Mouse (Mus musculus) forebrain, postnatal 0 days (tissue): ENCODE results near the gene Ipo11. TPM values are rescaled to one million over a fixed set of nuclear protein-coding genes. Genes with fewer than 3 reads are reported as not detected.
A peak's percentile ranks its signal among the peaks of the same experiment; 100 is the strongest.

Source experiments
- ATAC-seq: fragments of 200-750 bp; cut with Nextera tagmentation; 2 replicates; pipeline ENCODE4 v1.8.0; 2017; ENCODE audit warnings: mild to moderate bottlenecking, moderate library complexity
- DNase-seq: peaks from one replicate; pipeline ENCODE4 v3.0.0-alpha.2; 2015
- H3K27ac ChIP-seq: fragments of 300-500 bp; sonication (generic); 2 replicates; pipeline ENCODE4 v1.5.1; 2014; ENCODE audit warnings: low read depth, mild to moderate bottlenecking, antibody characterized with exemption, low read length, moderate library complexity, mixed read lengths
- H3K27me3 ChIP-seq: fragments of 300-500 bp; sonication (generic); 2 replicates; pipeline ENCODE4 v1.6.1; 2014; ENCODE audit warnings: mild to moderate bottlenecking, low read length, mixed read lengths; ENCODE audit not compliant: insufficient read depth
- H3K36me3 ChIP-seq: fragments of 300-500 bp; sonication (generic); 2 replicates; pipeline ENCODE4 v1.6.1; 2014; ENCODE audit warnings: mild to moderate bottlenecking, moderate library complexity; ENCODE audit not compliant: insufficient read depth
- H3K4me1 ChIP-seq: fragments of 300-500 bp; sonication (generic); 2 replicates; pipeline ENCODE4 v1.6.1; 2014; ENCODE audit warnings: antibody characterized with exemption; ENCODE audit not compliant: insufficient read depth
- H3K4me2 ChIP-seq: fragments of 300-500 bp; sonication (generic); 2 replicates; pipeline ENCODE4 v1.6.1; 2014; ENCODE audit warnings: low read depth, mild to moderate bottlenecking, moderate library complexity
- H3K4me3 ChIP-seq: fragments of 300-500 bp; sonication (generic); 2 replicates; pipeline ENCODE4 v1.5.1; 2014; ENCODE audit warnings: low read depth, low read length, mixed read lengths
- H3K9ac ChIP-seq: fragments of 300-500 bp; sonication (generic); 2 replicates; pipeline ENCODE4 v1.6.1; 2014; ENCODE audit warnings: mild to moderate bottlenecking
- H3K9me3 ChIP-seq: fragments of 300-500 bp; sonication (generic); 2 replicates; pipeline ENCODE4 v1.6.1; 2016; ENCODE audit warnings: low read length
- CTCF ChIP-seq: sonication (generic); IDR thresholded peaks from 2 replicates; pipeline ENCODE4 v1.5.1; 2016; ENCODE audit warnings: antibody characterized with exemption, control low read depth, low read depth
- WGBS: fragments of 180-500 bp; shearing (Covaris S2); extraction: QIAGEN DNeasy Blood & Tissue Kit; methylation state at CpG from one replicate; pipeline ENCODE4 v1.1.7; 2014; 5-methylcytosine and 5-hydroxymethylcytosine counted together
- polyA plus RNA-seq: library from polyadenylated mRNA; unstranded; fragments of >200 nt; fragmentation: Nextera tagmentation; extraction: Ambion mirVana; gene quantifications from 2 replicates; pipeline ENCODE4 v1.2.1, GENCODE M21; 2015
- total RNA-seq: library from RNA; depleted of rRNA; stranded (reverse); fragments of >200 nt; gene quantifications from 2 replicates; pipeline ENCODE4 v1.2.3, GENCODE M21; 2014

Ipo11 gene
- total and polyA plus RNA-seq, 2 experiments from 2014 or later = 27.5 to 55.5 TPM

DNA sequence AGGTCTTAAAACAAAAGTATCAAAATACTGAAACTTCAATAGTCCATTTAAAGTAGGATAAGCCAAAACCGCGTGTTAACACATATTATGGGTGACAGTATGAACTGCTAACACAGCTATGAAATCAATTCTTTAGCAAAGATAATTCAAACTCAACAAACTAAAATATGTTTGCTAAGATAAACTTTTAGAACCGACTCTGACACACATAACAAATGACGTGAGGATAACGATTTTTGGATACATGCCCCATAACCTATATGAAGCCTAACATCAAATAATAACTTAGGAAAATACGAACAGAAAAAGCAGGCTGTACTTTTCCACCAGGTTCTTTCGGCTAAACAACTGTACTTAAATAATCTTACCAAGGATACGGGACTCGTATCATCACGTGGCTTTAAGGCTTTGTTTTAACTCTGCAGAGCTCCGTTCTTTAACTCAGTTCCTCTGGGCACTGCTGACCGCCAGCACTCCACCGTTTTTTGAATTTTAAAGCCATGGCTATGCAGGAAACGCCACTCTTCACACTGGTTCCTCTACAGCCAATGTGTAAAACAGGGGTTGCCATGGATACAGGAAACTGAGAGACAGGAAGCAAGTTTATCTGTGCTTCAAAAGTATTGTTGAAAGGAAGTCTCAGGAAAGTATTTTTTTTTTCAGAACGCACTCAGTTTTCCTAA is 100.8 kb downstream of the Ipo11 start:
- WGBS = 67% methylated on average over 15 of the region's 15 CpGs
- peak; percentile 71 for ATAC-seq
- H3K4me2 ChIP-seq = no peak overlapping the region

DNA sequence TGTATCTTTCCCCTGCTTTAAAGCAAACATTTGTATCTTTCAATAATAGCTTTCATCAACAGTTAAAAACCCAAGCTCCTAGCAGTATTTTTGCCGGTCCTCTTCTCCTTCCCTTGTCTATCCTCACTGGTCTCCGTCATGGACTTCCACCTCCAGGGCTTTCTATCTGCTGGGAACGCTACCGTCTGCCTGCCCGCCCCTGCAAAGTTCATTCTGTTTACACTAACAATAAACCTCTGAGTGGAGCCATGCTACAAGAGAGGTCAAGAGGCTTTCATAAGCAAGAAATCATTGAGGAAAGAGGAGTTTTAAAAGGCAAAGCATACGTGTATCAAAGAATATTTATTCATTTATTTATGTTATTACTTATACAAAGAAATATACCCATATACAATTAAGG is 106.7 kb downstream of the Ipo11 start:
- H3K9ac ChIP-seq = no peak overlapping the region
- no peaks in the 10 kb centered on the region for H3K4me1 ChIP-seq
- no peak for TF ChIP-seq CTCF
- H3K27me3 ChIP-seq = no peaks in the 10 kb centered on the region
- H3K27ac ChIP-seq = no peak overlapping the region
- DNase-seq = no peak
- H3K4me3 ChIP-seq = no peak overlapping the region
- ATAC-seq = no peak
- 83% methylated on average over 6 of the region's 6 CpGs for WGBS
- no peaks in the 10 kb centered on the region for H3K36me3 ChIP-seq
- no peaks in the 10 kb centered on the region for H3K9me3 ChIP-seq
- no peak overlapping the region for H3K4me2 ChIP-seq

More for the DNA sequence above, 100.8 kb downstream of the Ipo11 start:
- Histone ChIP-seq H3K9me3 (no peaks in the 10 kb centered on the region), H3K27me3 (no peaks in the 10 kb centered on the region), H3K27ac (no peak overlapping the region), H3K4me3 (no peak overlapping the region), H3K4me1 (no peaks in the 10 kb centered on the region; the same call in 1 of the 2 replicates), H3K36me3 (no peaks in the 10 kb centered on the region), H3K9ac (no peak overlapping the region)
- DNase-seq = peak; percentile 3
- TF ChIP-seq CTCF = no peak

DNA sequence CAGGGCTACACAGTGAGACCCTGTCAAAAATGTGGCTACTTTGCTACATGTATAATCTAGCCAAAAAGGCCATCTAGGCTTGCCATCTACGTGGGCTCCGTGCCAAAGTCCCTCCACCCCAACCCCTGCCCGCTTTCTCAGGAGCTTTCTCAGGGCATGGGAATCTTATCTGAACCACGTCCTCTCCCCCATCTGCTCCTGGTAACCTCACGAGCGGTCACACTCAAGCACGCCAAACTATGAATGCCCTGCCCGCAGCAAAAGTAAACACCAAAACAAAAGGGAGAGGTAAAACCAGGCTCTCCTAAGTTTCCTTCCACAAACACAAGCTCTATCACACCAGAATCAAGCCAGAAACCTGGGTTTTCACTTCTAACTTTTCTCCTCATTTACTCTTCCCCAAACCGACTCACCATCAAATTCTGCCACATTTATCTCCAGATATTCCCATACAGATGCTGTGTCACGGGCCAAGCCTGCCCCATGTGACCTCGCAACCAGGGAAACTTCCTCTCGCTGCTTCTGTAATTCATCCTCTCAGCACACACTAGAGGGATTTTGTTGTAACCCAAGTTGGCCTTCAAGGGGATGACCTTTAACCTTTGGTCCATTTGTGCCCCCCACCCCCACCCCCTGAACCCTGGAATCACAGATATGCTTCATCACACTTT is 107.3 kb downstream of the Ipo11 start:
- H3K27me3 ChIP-seq = no peaks in the 10 kb centered on the region
- no peaks in the 10 kb centered on the region for H3K36me3 ChIP-seq
- H3K9ac ChIP-seq = no peak overlapping the region
- DNase-seq = no peak
- H3K27ac ChIP-seq = no peak overlapping the region
- H3K4me3 ChIP-seq = no peak overlapping the region
- H3K4me2 ChIP-seq = no peak overlapping the region
- WGBS = 94% methylated on average over 12 of the region's 12 CpGs
- no peak for TF ChIP-seq CTCF
- no peaks in the 10 kb centered on the region for H3K9me3 ChIP-seq
- H3K4me1 ChIP-seq = no peaks in the 10 kb centered on the region
- ATAC-seq = no peak

DNA sequence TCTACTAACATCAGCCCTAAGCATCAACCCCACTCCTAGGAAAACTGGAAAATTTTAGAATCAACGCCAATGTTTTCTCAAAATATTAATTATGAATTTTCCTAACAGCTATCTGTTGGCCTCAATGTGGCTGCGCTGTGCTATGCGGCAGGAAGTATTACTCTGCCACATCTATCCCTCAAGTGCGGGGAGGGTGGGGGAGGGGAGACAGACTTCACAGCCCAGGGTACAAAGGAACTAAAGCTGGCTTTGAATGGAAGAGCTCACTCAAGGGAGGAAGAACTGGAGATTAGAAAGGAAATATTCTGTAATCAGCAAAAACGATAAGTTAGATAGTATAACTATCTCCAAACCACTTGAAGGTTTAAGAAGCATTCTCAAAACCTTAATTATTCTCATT is 111.1 kb downstream of the Ipo11 start:
- ATAC-seq = no peak
- Histone ChIP-seq H3K4me3 (no peak overlapping the region), H3K27me3 (no peaks in the 10 kb centered on the region), H3K27ac (no peak overlapping the region), H3K4me1 (no peaks in the 10 kb centered on the region), H3K9ac (no peak overlapping the region), H3K4me2 (no peak overlapping the region), H3K9me3 (no peaks in the 10 kb centered on the region), H3K36me3 (0 out of 2 replicates have a peak, but pooled peaks cover 2% of the 10 kb centered on the region)
- WGBS = 77% methylated on average over 5 of the region's 5 CpGs
- no peak for TF ChIP-seq CTCF
- no peak for DNase-seq

DNA sequence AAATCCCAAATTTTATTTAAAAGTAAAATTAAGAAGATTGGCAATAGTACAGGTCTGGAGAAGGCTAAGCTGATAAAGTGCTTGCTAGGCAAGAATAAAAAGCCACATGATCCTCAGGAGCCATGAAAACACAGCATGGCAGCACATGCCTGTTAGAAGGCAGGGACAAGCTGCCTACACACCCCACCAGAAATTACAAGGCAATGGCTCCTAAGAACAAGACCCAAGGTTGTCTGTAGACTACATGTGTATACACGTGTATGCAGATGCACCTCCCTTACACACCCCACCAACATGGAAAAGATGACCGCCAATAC is 112.9 kb downstream of the Ipo11 start:
- Histone ChIP-seq H3K4me1 (no peaks in the 10 kb centered on the region), H3K36me3 (0 out of 2 replicates have a peak, but pooled peaks cover 2% of the 10 kb centered on the region), H3K9ac (no peak overlapping the region), H3K9me3 (no peaks in the 10 kb centered on the region), H3K27me3 (no peaks in the 10 kb centered on the region), H3K4me3 (no peak overlapping the region), H3K4me2 (no peak overlapping the region), H3K27ac (no peak overlapping the region)
- ATAC-seq (peak; percentile 55; the same call in 1 of the 2 replicates), DNase-seq (peak; percentile 41)
- 74% methylated on average over 2 of the region's 2 CpGs for WGBS
- TF ChIP-seq CTCF = no peak

DNA sequence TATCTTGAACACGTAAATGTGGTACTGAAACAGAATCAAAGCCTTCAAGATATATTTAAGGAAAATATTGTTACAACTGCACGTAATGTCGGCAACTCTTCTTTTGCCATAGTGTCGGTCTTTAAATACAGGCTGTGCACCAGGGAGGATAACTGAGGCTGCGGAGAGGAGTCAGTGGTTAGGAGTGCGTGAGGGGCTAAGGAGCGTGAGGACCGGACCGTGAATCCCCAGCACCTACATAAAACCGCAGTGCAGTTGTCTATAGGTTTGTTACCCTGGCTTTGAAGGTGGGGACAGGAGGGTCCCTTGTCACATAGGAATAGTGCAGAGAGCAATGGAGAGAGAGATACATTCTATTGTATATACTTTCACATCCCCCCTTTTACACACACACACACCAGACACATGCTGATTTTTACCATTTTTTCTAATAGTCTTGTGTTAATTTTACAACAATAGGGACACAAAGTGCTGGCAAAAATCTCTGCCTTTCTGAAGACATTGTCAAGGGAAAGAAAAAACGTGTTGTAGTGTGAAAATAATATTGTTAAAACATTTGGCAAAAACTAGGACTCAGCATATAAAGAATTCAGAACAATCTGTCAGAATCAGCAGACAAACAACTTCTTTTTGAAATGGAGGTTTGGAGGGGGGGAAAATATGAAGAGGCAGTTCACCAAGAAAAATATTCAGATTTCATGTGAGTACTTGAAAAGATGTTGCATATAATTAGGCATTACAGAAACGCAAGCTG is 113.5 kb downstream of the Ipo11 start:
- WGBS = 83% methylated on average over 12 of the region's 12 CpGs
- Histone ChIP-seq H3K27me3 (no peaks in the 10 kb centered on the region), H3K4me1 (no peaks in the 10 kb centered on the region), H3K27ac (no peak overlapping the region), H3K4me3 (no peak overlapping the region), H3K4me2 (no peak overlapping the region), H3K36me3 (0 out of 2 replicates have a peak, but pooled peaks cover 2% of the 10 kb centered on the region), H3K9ac (no peak overlapping the region), H3K9me3 (no peaks in the 10 kb centered on the region)
- DNase-seq (no peak), ATAC-seq (peak; percentile 53; the same call in 1 of the 2 replicates)
- TF ChIP-seq CTCF = no peak

DNA sequence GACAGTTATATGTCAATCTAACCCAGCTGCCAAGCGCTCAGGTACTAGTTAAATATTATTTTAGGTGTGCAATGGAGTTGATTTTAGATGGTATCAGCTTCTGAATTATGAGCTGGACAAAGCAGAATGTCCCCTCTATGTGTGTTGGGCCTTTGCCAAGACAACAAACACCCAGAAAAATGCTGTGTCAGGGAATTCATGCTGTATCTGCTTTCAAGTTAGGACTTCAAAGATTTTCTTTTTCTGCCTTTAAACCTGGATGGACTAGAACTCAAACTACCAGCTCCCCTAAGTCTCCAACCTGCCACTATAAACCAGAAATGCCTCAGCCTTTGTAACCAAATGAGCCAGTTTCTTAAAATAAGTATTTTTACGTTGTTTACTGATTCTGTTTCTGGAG is 116.6 kb downstream of the Ipo11 start:
- no peak overlapping the region for H3K4me2 ChIP-seq

More for the DNA sequence above, 116.6 kb downstream of the Ipo11 start:
- Histone ChIP-seq H3K4me1 (no peaks in the 10 kb centered on the region), H3K9me3 (no peaks in the 10 kb centered on the region), H3K9ac (no peak overlapping the region), H3K27ac (no peak overlapping the region), H3K4me3 (no peak overlapping the region), H3K27me3 (no peaks in the 10 kb centered on the region), H3K36me3 (peaks cover 7% of the 10 kb centered on the region; the same call in 1 of the 2 replicates)
- WGBS = 95% methylated on average over 2 of the region's 2 CpGs
- DNase-seq = no peak
- TF ChIP-seq CTCF = no peak
- ATAC-seq = no peak
